In the genomic region with DNA sequence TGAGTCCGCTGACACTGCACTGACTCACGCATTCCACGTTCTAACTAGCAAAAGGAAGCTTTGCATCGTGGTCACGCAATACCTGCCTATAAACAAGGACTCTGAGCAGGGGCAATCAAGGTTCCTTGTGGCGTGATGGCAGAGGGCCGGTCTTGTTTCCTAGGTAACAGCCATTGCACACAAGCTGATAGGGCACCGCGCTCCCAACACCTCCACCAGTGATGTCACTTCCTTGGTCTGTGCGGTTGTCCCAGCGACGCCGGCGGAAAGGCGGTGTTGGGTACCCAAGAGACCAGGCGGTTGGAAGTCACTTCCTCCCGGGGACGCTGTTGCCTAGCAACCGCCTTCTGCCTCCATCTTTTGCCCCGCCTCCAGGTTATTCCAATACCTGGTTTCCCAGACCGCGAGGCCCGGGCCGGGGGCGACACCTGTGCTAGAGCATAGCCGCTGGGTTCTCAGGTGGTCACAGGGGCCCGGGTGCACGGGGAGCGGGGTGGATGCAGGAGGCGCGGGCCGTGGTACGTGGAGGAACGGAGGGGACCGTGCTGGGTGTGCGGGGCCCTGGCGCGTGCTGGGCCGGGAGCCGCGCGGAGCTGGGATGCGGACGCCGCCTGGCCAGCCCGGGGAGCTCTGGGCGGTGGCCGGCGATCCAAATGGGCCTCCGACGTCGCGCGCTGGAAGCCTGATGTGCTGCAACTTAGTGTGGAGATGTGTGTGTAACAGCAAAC, we compare ENCODE assay signal across 8 mouse cellular contexts. TPM values are rescaled to one million over a fixed set of nuclear protein-coding genes. Genes with fewer than 3 reads are reported as not detected.
DNase-seq lines count a peak whose midpoint lies in the region; ATAC-seq and TF ChIP-seq lines count a peak whose summit lies in the region.

A gene (plus strand): TSS at position 248 of the 728 bp plus-strand sequence.

- ATAC-seq in cerebellum, adult (ENCODE audit: insufficient number of reproducible peaks, low FRiP score, low TSS enrichment) = peak; percentile 99
- ATAC-seq in forebrain, embryonic 15.5 days (replicated peaks) = peak; percentile 100
- ATAC-seq in liver, embryonic 16.5 days (ENCODE audit: low read depth) = peak; percentile 96
- ATAC-seq in neural tube, embryonic 12.5 days (ENCODE audit: low FRiP score, low read depth) = peak; percentile 100
- peak; percentile 100 for ATAC-seq in stomach, postnatal 0 days (ENCODE audit: low FRiP score, low TSS enrichment)

- peaks cover 12% of the 10 kb centered on the region; the same call in 1 of the 2 replicates for H3K36me3 ChIP-seq in forebrain, embryonic 15.5 days
- H3K36me3 ChIP-seq in liver, embryonic 16.5 days (ENCODE audit: control insufficient read depth, insufficient read depth) = no peaks in the 10 kb centered on the region
- H3K36me3 ChIP-seq in neural tube, embryonic 12.5 days = no peaks in the 10 kb centered on the region
- no peaks in the 10 kb centered on the region for H3K36me3 ChIP-seq in stomach, postnatal 0 days (ENCODE audit: control insufficient read depth, insufficient read depth, low read length)

- H3K4me1 ChIP-seq in forebrain, embryonic 15.5 days = peaks cover 8% of the 10 kb centered on the region
- H3K4me1 ChIP-seq in liver, embryonic 16.5 days (ENCODE audit: control insufficient read depth, low read depth, low read length) = no peaks in the 10 kb centered on the region
- H3K4me1 ChIP-seq in neural tube, embryonic 12.5 days = no peaks in the 10 kb centered on the region
- 0 out of 2 replicates have a peak, but pooled peaks cover 2% of the 10 kb centered on the region for H3K4me1 ChIP-seq in stomach, postnatal 0 days (replicated peaks; ENCODE audit: control insufficient read depth, insufficient read depth)

- no peaks in the 10 kb centered on the region for H3K9me3 ChIP-seq in forebrain, embryonic 15.5 days
- H3K9me3 ChIP-seq in liver, embryonic 16.5 days (replicated peaks; ENCODE audit: control insufficient read depth, low read length) = no peaks in the 10 kb centered on the region
- no peaks in the 10 kb centered on the region for H3K9me3 ChIP-seq in neural tube, embryonic 12.5 days
- H3K9me3 ChIP-seq in stomach, postnatal 0 days (ENCODE audit: control insufficient read depth, low read length) = no peaks in the 10 kb centered on the region

- under 1% methylated on average over 54 of the region's 54 CpGs for WGBS in forebrain, embryonic 15.5 days
- WGBS in large intestine, adult 2 months = 1% methylated on average over 54 of the region's 54 CpGs
- WGBS in liver, embryonic 16.5 days (ENCODE audit: insufficient replicate concordance) = 1% methylated on average over 54 of the region's 54 CpGs
- under 1% methylated on average over 54 of the region's 54 CpGs for WGBS in neural tube, embryonic 12.5 days
- WGBS in stomach, postnatal 0 days = under 1% methylated on average over 54 of the region's 54 CpGs

- intact Hi-C loops in heart, postnatal 14 days (cut with DNase I) = no loop called here

- no peaks in the 10 kb centered on the region for H3K27me3 ChIP-seq in forebrain, embryonic 15.5 days
- H3K27me3 ChIP-seq in liver, embryonic 16.5 days (ENCODE audit: control insufficient read depth, insufficient read depth, low read depth, low read length) = peaks cover 5% of the 10 kb centered on the region
- H3K27me3 ChIP-seq in neural tube, embryonic 12.5 days (replicated peaks) = no peaks in the 10 kb centered on the region
- no peaks in the 10 kb centered on the region for H3K27me3 ChIP-seq in stomach, postnatal 0 days (ENCODE audit: control insufficient read depth, insufficient read depth, low read length)

- H3K9ac ChIP-seq in forebrain, embryonic 15.5 days (replicated peaks) = peak within 1 kb of the TSS; percentile 70
- H3K9ac ChIP-seq in liver, embryonic 16.5 days (ENCODE audit: low read depth, low read length) = no peak within 1 kb of the TSS
- peak within 1 kb of the TSS; percentile 62 for H3K9ac ChIP-seq in neural tube, embryonic 12.5 days
- no peak within 1 kb of the TSS for H3K9ac ChIP-seq in stomach, postnatal 0 days (ENCODE audit: low read length)

- DNase-seq in CD8-positive naive resting alpha-beta T cell, adult 2 months (ENCODE audit: low read depth in 2 of 2, low spot score in 2 of 2) = peak; percentile 91 to 93
- DNase-seq in heart, postnatal 14 days = peak; percentile 92 to 94
- DNase-seq in large intestine, adult 2 months (ENCODE audit: low read depth, low spot score) = peak; percentile 78
- DNase-seq in stomach, postnatal 0 days (ENCODE audit: low spot score) = peak; percentile 91

- H3K4me2 ChIP-seq in forebrain, embryonic 15.5 days (replicated peaks) = peak within 1 kb of the TSS; percentile 63
- H3K4me2 ChIP-seq in liver, embryonic 16.5 days (ENCODE audit: low read depth, low read length) = peak within 1 kb of the TSS; percentile 57
- H3K4me2 ChIP-seq in neural tube, embryonic 12.5 days (replicated peaks) = peak within 1 kb of the TSS; percentile 68
- peak within 1 kb of the TSS; percentile 88 for H3K4me2 ChIP-seq in stomach, postnatal 0 days (replicated peaks; ENCODE audit: low read depth)

- H3K27ac ChIP-seq in forebrain, embryonic 15.5 days (replicated peaks) = peak within 1 kb of the TSS; percentile 89
- no peak within 1 kb of the TSS for H3K27ac ChIP-seq in liver, embryonic 16.5 days (ENCODE audit: low read length)
- H3K27ac ChIP-seq in neural tube, embryonic 12.5 days = no peak within 1 kb of the TSS
- H3K27ac ChIP-seq in stomach, postnatal 0 days (replicated peaks) = no peak within 1 kb of the TSS

- no peak for TF ChIP-seq EP300 in stomach, postnatal 0 days (optimal IDR thresholded peaks at IDR 0.05)

- no peak for TF ChIP-seq CTCF in stomach, postnatal 0 days (IDR thresholded peaks at IDR 0.05; ENCODE audit: low read depth)

- peak within 1 kb of the TSS; percentile 99 for H3K4me3 ChIP-seq in forebrain, embryonic 15.5 days
- peak within 1 kb of the TSS; percentile 56 for H3K4me3 ChIP-seq in liver, embryonic 16.5 days (ENCODE audit: low read depth, low read length)
- peak within 1 kb of the TSS; percentile 87 for H3K4me3 ChIP-seq in neural tube, embryonic 12.5 days
- H3K4me3 ChIP-seq in stomach, postnatal 0 days (ENCODE audit: low read depth, low read length) = peak within 1 kb of the TSS; percentile 62

RNA-seq across cellular contexts. Expression of the gene that starts here (rescaled TPM):
- 81.0 and 90.4 TPM in 2 replicates for polyA plus RNA-seq in forebrain, embryonic 15.5 days (2015; fragmentation: Nextera tagmentation; extraction: Ambion mirVana)
- total RNA-seq in heart, postnatal 14 days (2021) = 1 to 10 TPM; 1.8 TPM
- polyA plus RNA-seq in large intestine, adult 2 months (2012; rRNA removed) = 0.25 and 0.27 TPM in 2 replicates
- polyA plus RNA-seq in liver, embryonic 16.5 days (2015; fragmentation: Nextera tagmentation; extraction: Ambion mirVana) = 0.15 and 0.16 TPM in 2 replicates
- 15.3 and 15.5 TPM in 2 replicates for polyA plus RNA-seq in neural tube, embryonic 12.5 days (2016; fragmentation: Nextera tagmentation; extraction: Ambion mirVana)
- polyA plus RNA-seq in stomach, postnatal 0 days (2015; fragmentation: Nextera tagmentation; extraction: Ambion mirVana) = 4.7 and 5.5 TPM in 2 replicates

Comparison
In these comparisons a context has a peak if more than half of its experiments do, and no peak if none do; other contexts are left out.
1. Peak in DNase-seq in large intestine, adult 2 months; RNA of the gene not detected or under 1 TPM.
2. Peak in ATAC-seq, H3K4me3 ChIP-seq and H3K4me2 ChIP-seq in liver, embryonic 16.5 days; RNA of the gene not detected or under 1 TPM.
3. H3K9ac ChIP-seq: peak in forebrain, embryonic 15.5 days (single experiment) and neural tube, embryonic 12.5 days (single experiment); none in liver, embryonic 16.5 days (single experiment) and stomach, postnatal 0 days (single experiment).
4. Peak in every context shown above with its lines, with median percentiles within 50 percentile points of each other: DNase-seq, ATAC-seq, H3K4me2 ChIP-seq and H3K4me3 ChIP-seq.